Mouse (Mus musculus): ENCODE measurements around the gene Plekhm3. TPM values are rescaled to one million over a fixed set of nuclear protein-coding genes. Genes with fewer than 3 reads are reported as not detected.

The Plekhm3 gene
- total and polyA plus RNA-seq, 3 experiments, result 3.0 to 25.8 (median 8.0) TPM

DNA sequence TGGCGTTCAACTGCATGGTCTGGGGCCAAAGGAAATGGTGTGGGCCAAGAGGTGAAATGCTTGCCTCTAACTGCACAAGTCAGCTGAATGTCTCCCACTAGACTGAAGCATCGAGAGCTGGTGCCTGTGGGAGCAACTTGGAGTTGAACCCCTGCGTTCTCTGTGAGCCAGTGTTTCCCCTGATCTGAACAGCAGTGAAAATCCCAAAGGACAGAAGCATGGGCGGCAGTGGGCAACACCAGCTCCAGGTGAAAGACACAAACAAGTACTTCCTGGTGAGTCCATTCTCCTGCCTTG lies 163.4 kb downstream of the Plekhm3 start:
- no peak for ATAC-seq (ENCODE audit: extremely low read depth, insufficient number of reproducible peaks, low FRiP score, poor library complexity, severe bottlenecking)
- peaks cover 21% of the 10 kb centered on the region for H3K36me3 ChIP-seq (replicated peaks)

DNA sequence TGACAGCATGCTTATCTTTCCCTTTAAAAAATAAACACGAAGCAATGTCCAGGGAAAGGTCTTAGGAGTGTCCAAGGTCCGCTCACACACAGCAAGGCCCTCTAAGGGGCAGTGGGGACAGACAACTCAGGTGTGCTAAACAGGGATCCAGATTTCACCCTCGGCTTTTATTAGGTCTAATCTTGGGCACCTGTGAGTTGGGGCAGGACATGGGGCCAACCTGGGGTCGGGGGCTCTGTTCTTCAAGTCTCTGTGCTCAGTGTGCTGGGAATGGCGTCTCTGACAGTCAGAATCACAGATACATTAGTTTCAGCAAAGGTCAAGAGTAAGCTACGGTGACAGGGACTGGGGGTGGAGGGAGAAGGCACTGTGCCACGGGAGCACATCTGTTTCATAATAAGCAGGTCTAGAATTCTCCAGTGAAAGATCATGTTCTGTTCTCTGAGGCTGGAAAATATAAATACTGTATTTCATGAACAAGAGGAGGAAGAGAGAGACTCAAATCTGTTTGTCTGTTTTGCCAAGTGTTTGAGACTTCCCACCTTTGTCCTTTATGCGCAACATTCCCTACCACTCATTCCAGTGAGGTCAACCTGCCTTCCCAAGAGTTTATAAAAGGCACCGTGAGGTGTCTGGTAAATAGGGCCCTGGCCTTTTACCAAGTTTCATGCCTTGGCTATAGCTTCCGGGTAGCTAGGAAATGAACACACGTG lies 163.9 kb downstream of the Plekhm3 start:
- no peak for TF ChIP-seq TAL1 (conservative IDR thresholded peaks at IDR 0.05; ENCODE audit: low read depth, low read length)
- no peak for TF ChIP-seq CTCF (IDR thresholded peaks at IDR 0.05; ENCODE audit: low read depth, low read length)
- TF ChIP-seq GATA1 (IDR thresholded peaks at IDR 0.05; ENCODE audit: borderline replicate concordance, low read length), result no peak
- no peak for TF ChIP-seq GATA2 (IDR thresholded peaks at IDR 0.05; ENCODE audit: borderline replicate concordance, low read depth, low read length)
- TF ChIP-seq POLR2AphosphoS5 (IDR thresholded peaks at IDR 0.05; ENCODE audit: insufficient replicate concordance, low read depth, low read length), result no peak
- H3K4me1 ChIP-seq (ENCODE audit: insufficient read depth, low read depth, low read length), result peaks cover 36% of the 10 kb centered on the region
- peaks cover 21% of the 10 kb centered on the region for H3K36me3 ChIP-seq (replicated peaks)
- DNase-seq (ENCODE audit: low spot score) (no peak), ATAC-seq (ENCODE audit: extremely low read depth, insufficient number of reproducible peaks, low FRiP score, poor library complexity, severe bottlenecking) (no peak)
- H3K27me3 ChIP-seq (ENCODE audit: insufficient read depth, low read length), result peaks cover 27% of the 10 kb centered on the region
- no peak overlapping the region for H3K4me3 ChIP-seq (ENCODE audit: low read depth, low read length)
- H3K9me3 ChIP-seq (replicated peaks), result no peaks in the 10 kb centered on the region

More for the DNA sequence above, 163.4 kb downstream of the Plekhm3 start:
- DNase-seq (ENCODE audit: low spot score), result no peak
- Histone ChIP-seq H3K4me1 (ENCODE audit: insufficient read depth, low read depth, low read length) (peaks cover 41% of the 10 kb centered on the region), H3K9me3 (replicated peaks) (no peaks in the 10 kb centered on the region), H3K4me3 (ENCODE audit: low read depth, low read length) (no peak overlapping the region), H3K27me3 (ENCODE audit: insufficient read depth, low read length) (peaks cover 24% of the 10 kb centered on the region)
- TF ChIP-seq TAL1 (conservative IDR thresholded peaks at IDR 0.05; ENCODE audit: low read depth, low read length) (no peak), GATA2 (IDR thresholded peaks at IDR 0.05; ENCODE audit: borderline replicate concordance, low read depth, low read length) (no peak), CTCF (IDR thresholded peaks at IDR 0.05; ENCODE audit: low read depth, low read length) (no peak), POLR2AphosphoS5 (IDR thresholded peaks at IDR 0.05; ENCODE audit: insufficient replicate concordance, low read depth, low read length) (no peak), GATA1 (IDR thresholded peaks at IDR 0.05; ENCODE audit: borderline replicate concordance, low read length) (no peak)

DNA sequence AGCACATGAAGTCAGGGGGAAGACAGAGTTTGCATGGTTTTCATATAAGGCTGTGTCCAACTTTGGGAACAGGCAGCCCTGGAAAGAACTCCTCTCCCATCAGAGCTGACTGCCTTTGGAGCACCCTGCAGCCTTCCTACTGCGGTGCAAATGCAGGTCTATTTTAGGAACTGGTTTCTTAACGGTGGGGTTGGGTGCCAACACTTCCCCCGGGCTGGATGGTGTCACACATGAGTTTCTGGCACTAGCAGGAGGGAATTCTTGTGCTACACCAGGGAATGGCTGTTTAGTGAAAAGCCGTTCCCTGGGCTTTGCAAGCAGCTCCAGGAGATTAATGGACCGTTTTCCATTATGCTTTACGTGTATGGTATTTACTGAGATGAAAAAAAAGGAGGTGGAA lies 164.8 kb downstream of the Plekhm3 start:
- Histone ChIP-seq H3K4me3 (ENCODE audit: low read depth, low read length) (no peak overlapping the region), H3K36me3 (replicated peaks) (peaks cover 21% of the 10 kb centered on the region), H3K4me1 (ENCODE audit: insufficient read depth, low read depth, low read length) (peaks cover 31% of the 10 kb centered on the region), H3K9me3 (replicated peaks) (no peaks in the 10 kb centered on the region), H3K27me3 (ENCODE audit: insufficient read depth, low read length) (peaks cover 30% of the 10 kb centered on the region)
- ATAC-seq (ENCODE audit: extremely low read depth, insufficient number of reproducible peaks, low FRiP score, poor library complexity, severe bottlenecking) (no peak), DNase-seq (ENCODE audit: low spot score) (no peak)
- TF ChIP-seq GATA1 (IDR thresholded peaks at IDR 0.05; ENCODE audit: borderline replicate concordance, low read length), result no peak
- no peak for TF ChIP-seq TAL1 (conservative IDR thresholded peaks at IDR 0.05; ENCODE audit: low read depth, low read length)
- no peak for TF ChIP-seq POLR2AphosphoS5 (IDR thresholded peaks at IDR 0.05; ENCODE audit: insufficient replicate concordance, low read depth, low read length)
- no peak for TF ChIP-seq CTCF (IDR thresholded peaks at IDR 0.05; ENCODE audit: low read depth, low read length)
- TF ChIP-seq GATA2 (IDR thresholded peaks at IDR 0.05; ENCODE audit: borderline replicate concordance, low read depth, low read length), result no peak

DNA sequence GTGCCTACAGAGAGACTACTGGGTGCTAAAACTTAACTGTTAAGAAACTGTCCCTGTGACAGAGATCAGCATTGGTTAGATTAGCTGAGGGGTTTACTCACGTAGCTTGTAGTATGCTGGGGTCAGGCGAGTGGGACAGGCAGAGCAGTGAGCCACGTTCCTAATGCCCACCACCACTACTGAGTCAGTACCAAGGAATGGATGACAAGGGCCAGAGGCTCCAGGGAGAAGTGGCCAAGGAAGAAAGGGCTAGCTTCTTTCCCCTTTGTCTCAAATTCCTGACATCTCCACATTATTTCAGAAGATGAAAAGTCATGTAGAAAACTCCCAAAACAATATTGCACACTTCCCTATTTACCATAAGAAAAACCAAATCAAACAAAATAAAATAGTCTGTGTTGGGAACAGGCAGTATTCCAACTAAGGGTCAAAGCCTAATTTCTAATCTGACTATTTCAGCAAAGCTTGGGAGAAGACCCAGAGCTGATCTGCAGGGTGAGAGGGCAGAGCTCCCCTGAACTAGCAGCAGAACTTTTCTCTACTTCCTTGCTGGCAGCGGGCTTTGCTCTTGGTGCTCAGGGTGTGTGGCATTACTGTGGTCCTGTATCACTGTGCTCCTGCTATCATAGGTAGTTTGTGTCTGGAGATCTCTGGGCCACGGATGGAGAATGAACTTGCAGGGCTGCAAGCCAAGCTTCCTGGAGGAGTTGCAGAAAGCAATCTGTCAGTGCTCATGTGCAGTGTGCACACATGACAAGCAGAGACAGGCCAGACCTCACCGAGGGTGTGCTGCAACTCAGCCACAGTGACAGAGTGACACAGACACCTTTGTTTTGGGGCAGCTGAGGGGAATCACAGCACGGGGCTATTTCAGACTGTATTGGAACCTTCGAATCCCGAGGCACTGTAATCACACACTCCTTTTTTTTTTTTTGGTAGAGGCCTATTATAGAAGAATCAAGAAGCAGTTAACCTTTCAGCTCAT lies 165.5 kb downstream of the Plekhm3 start:
- H3K36me3 ChIP-seq (replicated peaks), result peaks cover 21% of the 10 kb centered on the region
- ATAC-seq (ENCODE audit: extremely low read depth, insufficient number of reproducible peaks, low FRiP score, poor library complexity, severe bottlenecking) (no peak), DNase-seq (ENCODE audit: low spot score) (no peak)
- no peaks in the 10 kb centered on the region for H3K9me3 ChIP-seq (replicated peaks)
- H3K4me1 ChIP-seq (ENCODE audit: insufficient read depth, low read depth, low read length), result peaks cover 25% of the 10 kb centered on the region
- H3K4me3 ChIP-seq (ENCODE audit: low read depth, low read length), result no peak overlapping the region
- peaks cover 29% of the 10 kb centered on the region for H3K27me3 ChIP-seq (ENCODE audit: insufficient read depth, low read length)
- TF ChIP-seq CTCF (IDR thresholded peaks at IDR 0.05; ENCODE audit: low read depth, low read length), result no peak
- TF ChIP-seq GATA1 (IDR thresholded peaks at IDR 0.05; ENCODE audit: borderline replicate concordance, low read length), result no peak
- no peak for TF ChIP-seq POLR2AphosphoS5 (IDR thresholded peaks at IDR 0.05; ENCODE audit: insufficient replicate concordance, low read depth, low read length)
- no peak for TF ChIP-seq TAL1 (conservative IDR thresholded peaks at IDR 0.05; ENCODE audit: low read depth, low read length)
- TF ChIP-seq GATA2 (IDR thresholded peaks at IDR 0.05; ENCODE audit: borderline replicate concordance, low read depth, low read length), result no peak

DNA sequence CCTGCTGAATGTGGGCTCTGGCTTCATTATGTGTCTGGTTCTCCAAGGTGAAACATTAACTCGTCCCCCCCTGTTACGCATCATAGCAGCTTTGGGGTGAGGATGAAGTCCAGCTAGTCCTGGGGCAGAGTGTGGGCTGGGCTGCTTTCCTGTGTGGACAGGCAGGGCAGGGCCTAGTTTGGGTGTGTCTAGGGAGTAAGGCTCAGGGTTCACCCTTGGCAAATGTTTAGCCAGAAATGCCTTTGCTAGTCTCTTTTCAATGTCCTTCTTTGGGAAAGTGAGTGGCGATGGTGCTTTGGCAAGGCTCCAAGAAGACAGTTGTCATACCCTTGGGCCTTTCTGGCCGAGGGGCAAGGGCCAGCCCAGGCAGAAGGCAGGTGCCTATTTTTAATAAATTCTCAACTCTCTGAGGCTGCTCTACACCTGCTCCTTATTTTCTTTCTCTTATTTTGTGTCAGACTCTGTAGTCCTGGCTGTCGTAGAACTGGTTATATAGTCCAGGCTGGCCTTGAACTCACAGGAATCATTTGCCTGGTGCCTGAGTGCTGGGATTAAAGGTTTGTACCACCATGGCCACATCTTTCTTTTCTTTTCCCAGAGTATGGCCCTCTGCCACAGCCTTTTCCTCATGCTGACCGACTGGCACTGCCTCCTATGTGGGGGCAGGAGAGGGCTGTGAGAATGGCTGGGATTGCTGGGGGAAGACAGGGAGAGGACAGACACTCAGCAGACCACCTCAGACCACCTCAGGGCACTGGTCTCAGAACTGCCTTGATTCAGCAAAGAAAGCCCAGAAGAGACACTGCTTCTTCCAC lies 168.7 kb downstream of the Plekhm3 start:
- Histone ChIP-seq H3K36me3 (replicated peaks) (peaks cover under 1% of the 10 kb centered on the region), H3K4me3 (ENCODE audit: low read depth, low read length) (no peak overlapping the region), H3K27me3 (ENCODE audit: insufficient read depth, low read length) (peaks cover 20% of the 10 kb centered on the region), H3K9me3 (replicated peaks) (no peaks in the 10 kb centered on the region), H3K4me1 (ENCODE audit: insufficient read depth, low read depth, low read length) (peaks cover 12% of the 10 kb centered on the region; the same call in 1 of the 2 replicates)
- no peak for DNase-seq (ENCODE audit: low spot score)
- TF ChIP-seq CTCF (IDR thresholded peaks at IDR 0.05; ENCODE audit: low read depth, low read length), result no peak
- TF ChIP-seq GATA2 (IDR thresholded peaks at IDR 0.05; ENCODE audit: borderline replicate concordance, low read depth, low read length), result no peak
- no peak for TF ChIP-seq POLR2AphosphoS5 (IDR thresholded peaks at IDR 0.05; ENCODE audit: insufficient replicate concordance, low read depth, low read length)
- TF ChIP-seq TAL1 (conservative IDR thresholded peaks at IDR 0.05; ENCODE audit: low read depth, low read length), result no peak
- TF ChIP-seq GATA1 (IDR thresholded peaks at IDR 0.05; ENCODE audit: borderline replicate concordance, low read length), result no peak
- no peak for ATAC-seq (ENCODE audit: extremely low read depth, insufficient number of reproducible peaks, low FRiP score, poor library complexity, severe bottlenecking)

Data from G1E (cell line).